Mouse (Mus musculus) bone marrow, adult 2 months (tissue): ENCODE data around the gene Oaz2. TPM values are rescaled to one million over a fixed set of nuclear protein-coding genes. Genes with fewer than 3 reads are reported as not detected.

Source experiments
- H3K27ac ChIP-seq: fragments of 200-500 bp; 2 replicates; pipeline ENCODE4 v1.5.1; 2012; ENCODE audit warnings: low read depth, mild to moderate bottlenecking, control low read depth, inconsistent platforms, low read length; ENCODE audit not compliant: control insufficient read depth, poor library complexity, insufficient read depth
- H3K4me1 ChIP-seq: fragments of 200-500 bp; 2 replicates; pipeline ENCODE4 v1.6.1; 2011; ENCODE audit warnings: low read length; ENCODE audit not compliant: control insufficient read depth, insufficient read depth
- H3K4me3 ChIP-seq: fragments of 200-500 bp; replicated peaks from 2 replicates; pipeline ENCODE3; 2011; ENCODE audit warnings: mild to moderate bottlenecking, low read depth, low read length, control low read depth; ENCODE audit not compliant: control insufficient read depth
- CTCF ChIP-seq: fragments of 200-500 bp; IDR thresholded peaks from 2 replicates; pipeline ENCODE4 v1.5.1; 2011; ENCODE audit warnings: low read length, control low read depth; ENCODE audit not compliant: control insufficient read depth, insufficient read depth
- POLR2A ChIP-seq: fragments of 200-500 bp; IDR thresholded peaks from 2 replicates; pipeline ENCODE4 v1.6.1; 2011; ENCODE audit warnings: low read depth, mild to moderate bottlenecking, control low read depth, low read length, borderline replicate concordance; ENCODE audit not compliant: control insufficient read depth
- WGBS: fragments of 180-500 bp; shearing (Covaris S2); methylation state at CpG from one replicate; pipeline ENCODE4 v1.1.7; 2018; 5-methylcytosine and 5-hydroxymethylcytosine counted together
- polyA plus RNA-seq: library from polyadenylated mRNA; stranded (reverse); fragments of >200 nt; gene quantifications from 2 replicates; pipeline ENCODE4 v1.2.4, GENCODE M21; 2011; ENCODE audit warnings: low replicate concordance; ENCODE audit not compliant: missing spikeins, insufficient read depth, insufficient read length

Gene Oaz2
- 22.1 and 34.0 TPM in 2 replicates for polyA plus RNA-seq

DNA sequence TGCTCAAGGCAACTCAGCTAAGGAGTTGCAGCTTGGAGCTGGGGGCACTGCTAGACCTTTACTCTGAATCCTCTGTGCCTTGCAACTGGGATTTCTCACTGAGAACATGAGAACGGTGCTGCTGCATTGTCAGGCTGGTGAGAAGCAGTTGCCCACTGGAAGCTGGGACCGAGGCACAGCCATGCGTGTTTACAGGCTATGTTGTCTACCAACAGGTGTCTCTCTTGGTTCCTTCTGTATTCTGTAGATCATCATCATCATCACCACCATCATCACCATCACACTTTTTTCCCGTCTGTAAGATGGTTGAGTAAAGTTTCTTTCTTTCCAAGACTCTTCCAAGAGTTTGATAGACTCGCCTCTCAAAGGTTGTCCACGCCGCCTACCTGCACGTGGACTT is at the start of gene Oaz2:
Oaz2 (plus strand) TSS at position 301 of the 400 bp plus-strand sequence.
- peaks cover 3% of the 10 kb centered on the region; the same call in 1 of the 2 replicates for H3K4me1 ChIP-seq
- H3K27ac ChIP-seq: no peak within 1 kb of the TSS
- TF ChIP-seq POLR2A: no peak
- no peak for TF ChIP-seq CTCF
- no peak within 1 kb of the TSS for H3K4me3 ChIP-seq
- 85% methylated on average over 8 of the region's 8 CpGs for WGBS

DNA sequence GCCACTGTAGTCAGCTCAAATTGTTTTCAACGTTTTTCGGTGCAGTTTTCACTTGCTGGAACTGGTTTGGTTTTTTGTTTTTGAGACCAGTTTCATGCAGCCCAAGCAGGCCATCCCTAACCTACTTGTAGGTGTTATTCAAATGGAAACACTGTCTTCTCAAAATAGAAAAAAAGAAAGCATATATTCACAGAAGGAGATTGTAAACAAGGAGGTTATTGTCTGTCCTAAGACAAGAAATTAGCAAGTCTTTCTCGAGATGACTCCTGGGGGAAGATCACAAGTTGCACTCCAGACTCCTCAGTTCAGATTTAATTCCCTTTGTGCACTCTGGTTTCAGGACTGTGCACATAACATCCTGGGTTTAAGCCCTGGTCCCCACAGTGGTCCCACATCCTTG is 48.5 kb upstream of the Oaz2 start:
- whole genome bisulfite sequencing: 66% methylated on average over 3 of the region's 3 CpGs
- TF ChIP-seq CTCF: no peak
- TF ChIP-seq POLR2A: no peak

DNA sequence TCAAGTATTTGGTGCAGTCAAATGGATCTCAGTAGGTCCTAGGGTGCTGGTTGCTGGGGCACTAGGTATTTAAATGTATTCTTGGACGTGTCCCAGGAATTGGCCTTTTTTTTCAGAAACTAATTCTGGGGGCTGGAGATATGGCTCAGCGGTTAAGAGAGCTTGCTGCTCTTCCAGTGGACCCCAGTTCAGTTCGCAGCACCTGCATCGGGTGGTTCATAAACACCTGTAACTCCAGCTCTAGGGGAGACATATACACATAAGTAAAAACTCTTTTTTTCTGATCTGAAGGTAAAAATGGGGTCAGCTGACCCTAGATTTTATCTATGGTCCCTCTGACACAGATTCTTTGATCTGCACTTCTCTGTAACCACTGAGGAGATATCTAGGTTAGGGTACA is 46.6 kb upstream of the Oaz2 start:
- no peak overlapping the region for H3K27ac ChIP-seq
- H3K4me3 ChIP-seq: no peak overlapping the region
- 81% methylated on average over 4 of the region's 4 CpGs for WGBS
- H3K4me1 ChIP-seq: no peaks in the 10 kb centered on the region
- TF ChIP-seq CTCF: no peak
- TF ChIP-seq POLR2A: no peak

More for the DNA sequence above, 48.5 kb upstream of the Oaz2 start:
- H3K4me3 ChIP-seq: no peak overlapping the region
- no peak overlapping the region for H3K27ac ChIP-seq
- no peaks in the 10 kb centered on the region for H3K4me1 ChIP-seq

DNA sequence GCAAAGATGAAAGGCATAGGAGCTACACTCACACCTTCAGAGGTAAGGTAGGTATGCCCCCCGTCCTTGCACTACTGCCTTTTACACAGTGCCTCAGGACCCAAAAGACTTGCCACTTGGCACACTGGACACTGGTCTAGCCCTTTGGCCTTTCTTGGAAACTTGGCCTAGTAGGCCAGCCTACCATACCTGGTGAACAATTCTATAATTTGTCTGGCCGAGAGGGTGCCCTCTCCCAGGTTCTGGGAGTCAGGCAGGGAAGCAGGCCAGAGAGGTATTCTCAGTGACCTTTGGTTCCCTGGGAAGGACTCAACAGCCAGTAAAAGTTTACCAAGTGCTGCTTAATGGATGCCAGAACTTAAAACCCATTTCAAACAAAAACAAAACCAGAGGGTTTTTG is 46.1 kb upstream of the Oaz2 start:
- TF ChIP-seq POLR2A (no peak), CTCF (no peak)
- H3K4me3 ChIP-seq: no peak overlapping the region
- no peaks in the 10 kb centered on the region for H3K4me1 ChIP-seq
- 68% methylated on average over 2 of the region's 2 CpGs for WGBS
- H3K27ac ChIP-seq: no peak overlapping the region

DNA sequence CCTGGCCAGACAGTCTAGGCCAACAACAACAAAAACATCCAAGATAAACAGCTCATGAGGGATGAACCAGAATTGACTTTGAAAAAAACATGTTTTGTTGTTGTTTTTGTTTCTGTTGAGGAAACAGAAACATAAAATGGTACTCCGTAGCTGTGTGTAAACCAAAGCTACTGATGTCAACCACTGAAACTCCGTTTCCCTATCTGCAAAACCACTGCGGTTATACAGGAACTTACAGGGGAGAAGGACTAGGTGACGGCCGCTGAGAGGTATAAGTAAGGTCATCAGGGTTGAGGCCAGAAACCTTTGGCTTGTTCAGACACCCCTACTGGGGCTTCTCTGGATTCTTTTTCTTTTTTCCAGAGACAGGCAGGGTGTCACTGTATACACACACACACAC is 45.0 kb upstream of the Oaz2 start:
- Histone ChIP-seq H3K4me3 (no peak overlapping the region), H3K27ac (no peak overlapping the region), H3K4me1 (no peaks in the 10 kb centered on the region)
- WGBS: 13% methylated on average over 5 of the region's 5 CpGs
- TF ChIP-seq CTCF: no peak
- no peak for TF ChIP-seq POLR2A

DNA sequence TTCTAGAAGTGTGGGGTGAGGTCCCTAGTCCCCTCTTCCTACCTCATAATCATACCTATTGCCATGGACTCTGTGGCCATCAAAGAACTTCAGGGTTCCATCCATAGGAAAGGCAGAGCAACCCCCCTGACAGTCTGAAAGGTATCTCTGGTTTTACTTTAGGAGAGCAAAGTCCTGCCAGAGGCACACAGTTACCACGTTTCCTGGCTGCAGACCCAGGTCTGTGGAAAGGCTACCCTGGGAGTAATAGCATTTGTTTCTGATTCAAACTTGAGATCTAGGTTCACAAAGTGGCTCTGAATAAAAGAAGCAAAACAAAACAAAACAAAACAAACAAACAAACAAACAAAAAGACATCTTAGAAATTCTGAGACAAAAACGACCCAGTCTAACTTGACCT is 43.5 kb upstream of the Oaz2 start:
- Histone ChIP-seq H3K4me1 (no peaks in the 10 kb centered on the region), H3K4me3 (no peak overlapping the region), H3K27ac (no peak overlapping the region)
- WGBS: 66% methylated on average over 2 of the region's 2 CpGs
- TF ChIP-seq CTCF (no peak), POLR2A (no peak)

DNA sequence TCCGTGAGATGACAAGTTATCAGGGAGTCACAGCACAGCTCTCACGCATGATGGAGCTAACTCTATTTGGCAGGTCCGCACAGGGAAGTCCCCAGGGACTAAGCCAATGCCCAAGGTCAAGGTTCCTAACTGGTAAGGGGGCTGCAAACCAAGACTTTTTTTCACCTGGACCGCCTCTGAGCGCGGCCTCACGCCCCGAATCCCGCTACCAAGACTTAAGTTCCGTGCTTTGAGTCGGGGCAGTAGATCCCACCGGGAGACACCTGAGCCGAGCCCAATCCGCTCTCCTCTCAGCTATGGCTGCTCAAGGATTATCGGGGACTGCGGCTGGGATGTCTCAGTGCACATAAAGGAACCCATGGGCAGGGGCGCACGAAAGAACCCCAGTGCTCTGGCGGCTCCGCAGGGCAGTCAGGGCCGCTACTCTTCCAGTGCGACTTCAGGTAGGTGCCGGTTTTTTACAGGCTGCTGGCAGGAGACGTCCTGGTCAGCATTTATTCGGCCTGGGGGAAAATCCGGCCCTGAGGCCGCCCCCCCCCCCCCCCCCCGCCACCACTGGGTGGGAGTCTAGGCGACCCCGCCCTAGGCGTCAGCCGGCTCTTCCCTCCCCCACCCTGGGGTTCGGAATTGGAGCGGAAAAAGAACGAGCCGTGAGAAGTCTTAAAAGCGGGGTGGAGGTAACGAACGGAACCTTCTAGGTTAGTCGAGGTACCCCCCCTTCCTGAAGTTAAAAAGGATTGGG is 38.6 kb upstream of the Oaz2 start, which contains the start of gene Rbpms2:
Rbpms2 (plus strand) TSS at position 624 of the 742 bp plus-strand sequence.
- peak within 1 kb of the TSS; percentile 27; the same call in 1 of the 2 replicates for H3K27ac ChIP-seq
- TF ChIP-seq POLR2A (no peak), CTCF (no peak)
- 4% methylated on average over 40 of the region's 40 CpGs for WGBS
- H3K4me1 ChIP-seq: no peaks in the 10 kb centered on the region
- H3K4me3 ChIP-seq: peak within 1 kb of the TSS; percentile 53

DNA sequence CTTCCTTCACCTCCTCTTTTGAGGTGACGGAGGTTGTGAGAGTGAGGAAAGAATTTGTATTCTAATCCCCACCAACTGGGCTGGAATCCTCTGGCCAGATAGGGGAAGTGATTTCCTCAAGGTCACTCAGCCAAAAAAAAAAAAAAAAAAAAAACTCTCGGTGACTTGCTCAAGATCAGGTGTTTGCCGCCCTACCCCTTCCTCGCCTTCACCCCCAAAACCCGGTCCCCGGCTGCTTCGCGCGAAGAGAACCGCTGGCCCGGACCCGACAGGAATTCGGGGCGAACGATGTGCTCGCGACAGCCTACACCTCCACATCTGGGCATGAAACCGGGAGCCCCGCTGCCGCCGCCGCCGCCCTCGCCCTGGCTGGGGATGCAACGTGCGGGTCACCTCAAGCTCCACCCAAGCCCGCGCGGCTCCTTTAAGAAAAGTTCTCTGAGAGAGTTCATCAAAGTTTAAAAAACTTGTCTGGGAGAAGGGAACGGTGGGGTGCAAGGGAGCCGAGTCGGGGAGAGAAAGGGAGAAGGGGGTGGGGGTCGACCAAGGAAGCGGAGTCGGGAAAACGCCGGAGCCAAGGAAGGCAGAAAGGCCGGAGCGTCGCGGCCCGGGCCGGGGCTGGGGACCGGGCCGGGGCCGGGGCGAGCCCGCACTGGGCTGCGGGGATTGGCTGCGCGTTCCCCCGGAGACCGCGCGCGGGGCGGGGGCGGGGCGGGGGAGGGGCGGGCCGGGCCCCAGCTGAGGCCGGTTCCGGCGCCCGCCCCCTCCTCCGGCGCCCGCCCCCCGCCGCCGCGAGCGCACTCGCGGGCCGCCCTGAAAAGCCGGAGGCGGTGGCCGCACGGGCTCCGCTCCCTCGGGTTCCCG is 37.8 kb upstream of the Oaz2 start:
- Histone ChIP-seq H3K4me3 (peak overlapping the region; percentile 53), H3K4me1 (no peaks in the 10 kb centered on the region), H3K27ac (no peak overlapping the region; the same call in 1 of the 2 replicates)
- TF ChIP-seq CTCF: no peak
- TF ChIP-seq POLR2A: no peak
- 1% methylated on average over 64 of the region's 83 CpGs for WGBS
